ENCODE assay signal across 9 mouse cellular contexts in genomic region chr6:54818389-54818788, GRCm38 (mm10). TPM values are rescaled to one million over a fixed set of nuclear protein-coding genes. Genes with fewer than 3 reads are reported as not detected.
DNase-seq lines count a peak whose midpoint lies in the region; ATAC-seq and TF ChIP-seq lines count a peak whose summit lies in the region.
"Had no signal": no experiment of that assay in that cellular context is flagged by ENCODE, and none has a peak within 500 bp of the region (broad histone marks: within the 10 kb centered on the region; RNA-seq: fewer than 3 reads in every experiment).

No protein-coding gene starts in this region.

- no peak for ATAC-seq in heart, embryonic 14.5 days (ENCODE audit: insufficient number of reproducible peaks, insufficient read depth, low FRiP score, low read depth)
- no peak for ATAC-seq in forebrain, embryonic 16.5 days
- ATAC-seq in liver, postnatal 0 days, result no peak
- no peak for ATAC-seq in monocyte, adult 5-6 weeks (replicated peaks; ENCODE audit: insufficient number of reproducible peaks, low FRiP score, low TSS enrichment, poor library complexity, severe bottlenecking)

- H3K36me3 ChIP-seq in heart, embryonic 14.5 days (ENCODE audit: control insufficient read depth, insufficient read depth, low read length), result no peaks in the 10 kb centered on the region
- peaks cover 10% of the 10 kb centered on the region; the same call in 1 of the 2 replicates for H3K36me3 ChIP-seq in E14TG2a.4 (ENCODE audit: insufficient read depth, low read length)
- no peaks in the 10 kb centered on the region for H3K36me3 ChIP-seq in forebrain, embryonic 16.5 days (ENCODE audit: control insufficient read depth, insufficient read depth)
- no peaks in the 10 kb centered on the region for H3K36me3 ChIP-seq in liver, postnatal 0 days (replicated peaks; ENCODE audit: insufficient read depth, low read length)

- 47% methylated on average over 2 of the region's 2 CpGs for WGBS in heart, embryonic 14.5 days
- 55% methylated on average over 2 of the region's 2 CpGs for WGBS in forebrain, embryonic 16.5 days
- 34% methylated on average over 2 of the region's 2 CpGs for WGBS in liver, postnatal 0 days (ENCODE audit: insufficient replicate concordance)

- H3K9me3 ChIP-seq in heart, embryonic 14.5 days (ENCODE audit: control insufficient read depth, low read length), result no peaks in the 10 kb centered on the region
- peaks cover 3% of the 10 kb centered on the region for H3K9me3 ChIP-seq in E14TG2a.4 (ENCODE audit: low read length)
- no peaks in the 10 kb centered on the region for H3K9me3 ChIP-seq in forebrain, embryonic 16.5 days (ENCODE audit: control insufficient read depth, low read length)
- H3K9me3 ChIP-seq in liver, postnatal 0 days (ENCODE audit: low read length), result no peaks in the 10 kb centered on the region

- no peak for TF ChIP-seq CTCF in E14TG2a.4 (conservative IDR thresholded peaks at IDR 0.05; ENCODE audit: low read length)
- TF ChIP-seq CTCF in liver, postnatal 0 days (IDR thresholded peaks at IDR 0.05; ENCODE audit: low read depth), result no peak

- no peak for TF ChIP-seq EP300 in liver, postnatal 0 days (IDR thresholded peaks at IDR 0.05; ENCODE audit: low read depth)

- peak overlapping the region; percentile 70 for H3K4me2 ChIP-seq in heart, embryonic 14.5 days (ENCODE audit: low read length)
- H3K4me2 ChIP-seq in forebrain, embryonic 16.5 days (ENCODE audit: low read length), result peak overlapping the region; percentile 64
- H3K4me2 ChIP-seq in liver, postnatal 0 days (ENCODE audit: low read depth, low read length), result peak overlapping the region; percentile 78

- H3K9ac ChIP-seq in heart, embryonic 14.5 days (ENCODE audit: low read length), result peak overlapping the region; percentile 93
- H3K9ac ChIP-seq in forebrain, embryonic 16.5 days (replicated peaks; ENCODE audit: low read depth, low read length), result peak overlapping the region; percentile 89; the same call in 1 of the 2 replicates
- H3K9ac ChIP-seq in liver, postnatal 0 days (replicated peaks), result peak overlapping the region; percentile 82

- H3K27me3 ChIP-seq in heart, embryonic 14.5 days (ENCODE audit: control insufficient read depth, insufficient read depth, low read length), result no peaks in the 10 kb centered on the region
- peaks cover 5% of the 10 kb centered on the region; the same call in 1 of the 2 replicates for H3K27me3 ChIP-seq in E14TG2a.4 (ENCODE audit: insufficient read depth, low read length)
- H3K27me3 ChIP-seq in forebrain, embryonic 16.5 days (replicated peaks; ENCODE audit: control insufficient read depth, insufficient read depth, low read length), result no peaks in the 10 kb centered on the region
- no peaks in the 10 kb centered on the region for H3K27me3 ChIP-seq in liver, postnatal 0 days (ENCODE audit: insufficient read depth, low read length)

- no peak for DNase-seq in heart, adult 8-10 months (ENCODE audit: low spot score)
- DNase-seq in liver, postnatal 0 days, result no peak
- DNase-seq in ovary, postnatal 10 days (ENCODE audit: low spot score), result no peak
- DNase-seq in urinary bladder, adult 18-20 months (ENCODE audit: low spot score in 2 of 2), result no peak
- DNase-seq: embryo, embryonic 11 days had no signal

- peak overlapping the region; percentile 81 to 97; a peak in 3 of 4 replicates for H3K4me3 ChIP-seq in heart, embryonic 14.5 days (ENCODE audit: control insufficient read depth in 1 of 2, insufficient read depth in 1 of 2, low read depth in 1 of 2, low read length in 2 of 2)
- H3K4me3 ChIP-seq in E14TG2a.4 (replicated peaks; ENCODE audit: low read length), result peak overlapping the region; percentile 86
- H3K4me3 ChIP-seq in forebrain, embryonic 16.5 days (replicated peaks; ENCODE audit: low read length), result peak overlapping the region; percentile 88
- H3K4me3 ChIP-seq in liver, postnatal 0 days (ENCODE audit: low read depth, low read length), result peak overlapping the region; percentile 67

- H3K27ac ChIP-seq in heart, embryonic 14.5 days (replicated peaks in 1 of 2; ENCODE audit: control insufficient read depth in 1 of 2, insufficient read depth in 1 of 2, low read depth in 2 of 2, low read length in 2 of 2), result peak overlapping the region in 1 of 2 experiments; percentile 98; a peak in 1 of 4 replicates
- no peak overlapping the region for H3K27ac ChIP-seq in forebrain, embryonic 16.5 days (ENCODE audit: low read length)
- peak overlapping the region; percentile 98; the same call in 1 of the 2 replicates for H3K27ac ChIP-seq in liver, postnatal 0 days (ENCODE audit: low read depth)

- H3K4me1 ChIP-seq in heart, embryonic 14.5 days (ENCODE audit: control insufficient read depth in 2 of 2, insufficient read depth in 2 of 2, low read length in 2 of 2), result peaks cover 4 to 32% of the 10 kb centered on the region in 2 experiments
- H3K4me1 ChIP-seq in E14TG2a.4 (replicated peaks; ENCODE audit: low read depth, low read length), result peaks cover 59% of the 10 kb centered on the region
- H3K4me1 ChIP-seq in forebrain, embryonic 16.5 days (replicated peaks; ENCODE audit: control insufficient read depth, insufficient read depth, low read length), result peaks cover 25% of the 10 kb centered on the region
- peaks cover 25% of the 10 kb centered on the region for H3K4me1 ChIP-seq in liver, postnatal 0 days (ENCODE audit: insufficient read depth)

RNA-seq across cellular contexts. Expression of gene Znrf2, which starts 1.7 kb away (rescaled TPM):
- 3.8 TPM in 2 replicates for polyA plus RNA-seq in heart, embryonic 14.5 days (2014; fragmentation: Nextera tagmentation; extraction: Ambion mirVana)
- 10 to 100 TPM; 18.0 to 23.9 (median 19.8) TPM for total RNA-seq in heart, adult 8-10 months (2022)
- 19.5 and 23.2 TPM in 2 replicates for polyA plus RNA-seq in forebrain, embryonic 16.5 days (2015; fragmentation: Nextera tagmentation; extraction: Ambion mirVana)
- polyA plus RNA-seq in liver, postnatal 0 days (2015; fragmentation: Nextera tagmentation; extraction: Ambion mirVana), result 4.4 and 4.9 TPM in 2 replicates
- total RNA-seq in monocyte, adult 5-6 weeks (2017), result 73.5 to 140 TPM (median 84.1 TPM) in 3 replicates
